Mouse (Mus musculus) C2C12 (cell line): ENCODE results near the gene Bckdk. TPM values are rescaled to one million over a fixed set of nuclear protein-coding genes. Genes with fewer than 3 reads are reported as not detected.
A peak's percentile ranks its signal among the peaks of the same experiment; 100 is the strongest.

Experiments used
- H3K27me3 ChIP-seq: one replicate; pipeline ENCODE4 v1.6.1; 2011; ENCODE audit not compliant: control insufficient read depth, insufficient read depth, insufficient read length
- H3K36me3 ChIP-seq: one replicate; pipeline ENCODE4 v1.6.1; 2011; ENCODE audit not compliant: control insufficient read depth, insufficient read depth
- H3K4me3 ChIP-seq: one replicate; pipeline ENCODE4 v1.5.1; 2011; ENCODE audit warnings: mild to moderate bottlenecking, control low read depth; ENCODE audit not compliant: poor library complexity, insufficient read depth, severe bottlenecking
- H3K79me2 ChIP-seq: one replicate; pipeline ENCODE4 v1.6.1; 2011; ENCODE audit not compliant: control insufficient read depth, insufficient read depth
- H3K79me3 ChIP-seq: one replicate; pipeline ENCODE4 v1.6.1; 2011; ENCODE audit warnings: low read depth, control low read depth
- H3ac ChIP-seq: one replicate; pipeline ENCODE3; 2011; ENCODE audit warnings: low read depth; ENCODE audit not compliant: control insufficient read depth, insufficient read length
- CEBPB ChIP-seq: IDR thresholded peaks from one replicate; pipeline ENCODE4 v1.6.1; 2011; ENCODE audit warnings: low read depth, mild to moderate bottlenecking, control low read depth, moderate library complexity
- CTCF ChIP-seq: IDR thresholded peaks from one replicate; pipeline ENCODE4 v1.5.1; 2011; ENCODE audit not compliant: control insufficient read depth, insufficient read depth, insufficient read length
- FOSL1 ChIP-seq: IDR thresholded peaks from one replicate; pipeline ENCODE4 v1.8.0; 2011; ENCODE audit warnings: mild to moderate bottlenecking, low read length; ENCODE audit not compliant: poor library complexity, insufficient read depth, severe bottlenecking
- MAX ChIP-seq: IDR thresholded peaks from one replicate; pipeline ENCODE4 v1.6.1; 2011; ENCODE audit warnings: mild to moderate bottlenecking, control low read depth
- MYOD1 ChIP-seq: IDR thresholded peaks from one replicate; pipeline ENCODE4 v1.6.1; 2011; ENCODE audit warnings: low read depth; ENCODE audit not compliant: control insufficient read depth, insufficient read length
- MYOG ChIP-seq: IDR thresholded peaks from one replicate; pipeline ENCODE4 v1.6.1; 2011; ENCODE audit not compliant: control insufficient read depth, insufficient read length; ENCODE audit errors: extremely low read depth
- USF1 ChIP-seq: IDR thresholded peaks from one replicate; pipeline ENCODE4 v1.6.1; 2011; ENCODE audit warnings: low read depth, mild to moderate bottlenecking, control low read depth, moderate library complexity
- polyA plus RNA-seq: library from polyadenylated mRNA; unstranded; fragments of >200 nt; fragmentation: generic; extraction: Trizol; gene quantifications from one replicate; pipeline ENCODE4 v1.2.1, GENCODE M21; 2012; ENCODE audit warnings: missing spikeins

Gene Bckdk
- polyA plus RNA-seq, 1 experiment = 52.4 TPM

DNA sequence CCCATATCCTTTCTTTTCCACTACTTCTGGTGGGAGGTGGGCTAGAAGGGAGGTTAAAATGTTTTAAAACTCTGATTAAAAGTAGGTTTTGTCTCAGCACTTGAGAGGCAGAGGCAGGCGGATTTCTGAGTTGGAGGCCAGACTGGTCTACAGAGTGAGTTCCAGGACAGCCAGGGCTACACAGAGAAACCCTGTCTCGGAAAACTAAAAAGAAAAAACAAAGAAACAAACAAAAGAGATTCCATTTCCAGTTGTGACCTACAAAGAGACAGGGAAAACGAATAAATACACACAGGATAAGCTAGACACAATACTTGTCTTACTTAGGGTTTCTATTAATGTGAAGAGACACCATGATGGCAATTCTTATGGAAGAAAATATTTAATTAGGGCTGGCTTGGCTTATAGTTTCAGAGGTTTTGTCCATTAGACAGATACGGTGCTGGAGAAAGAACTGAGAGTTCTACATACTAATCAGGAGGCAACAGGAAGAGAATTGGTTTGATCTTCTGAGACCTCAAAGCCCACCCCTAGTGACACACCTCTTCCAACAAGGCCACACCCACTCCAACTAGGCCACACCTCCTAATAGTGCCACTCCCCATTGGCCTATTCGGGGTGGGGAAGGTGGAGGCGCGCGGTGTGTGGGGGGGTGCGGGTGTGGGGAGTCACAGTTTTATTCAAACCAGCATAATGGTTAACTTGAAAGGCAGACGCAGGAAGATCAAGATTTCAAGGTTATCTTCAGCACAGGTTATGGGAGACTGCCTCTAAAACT is 5.5 kb upstream of the Bckdk start:
- Histone ChIP-seq H3K79me3 (no peaks in the 10 kb centered on the region), H3K4me3 (no peak overlapping the region), H3ac (no peak overlapping the region), H3K36me3 (no peaks in the 10 kb centered on the region), H3K27me3 (peaks cover 9% of the 10 kb centered on the region), H3K79me2 (no peaks in the 10 kb centered on the region)
- no peak for TF ChIP-seq MYOD1
- TF ChIP-seq MAX = no peak
- no peak for TF ChIP-seq CEBPB
- no peak for TF ChIP-seq FOSL1
- TF ChIP-seq CTCF = no peak
- no peak for TF ChIP-seq USF1
- no peak for TF ChIP-seq MYOG

DNA sequence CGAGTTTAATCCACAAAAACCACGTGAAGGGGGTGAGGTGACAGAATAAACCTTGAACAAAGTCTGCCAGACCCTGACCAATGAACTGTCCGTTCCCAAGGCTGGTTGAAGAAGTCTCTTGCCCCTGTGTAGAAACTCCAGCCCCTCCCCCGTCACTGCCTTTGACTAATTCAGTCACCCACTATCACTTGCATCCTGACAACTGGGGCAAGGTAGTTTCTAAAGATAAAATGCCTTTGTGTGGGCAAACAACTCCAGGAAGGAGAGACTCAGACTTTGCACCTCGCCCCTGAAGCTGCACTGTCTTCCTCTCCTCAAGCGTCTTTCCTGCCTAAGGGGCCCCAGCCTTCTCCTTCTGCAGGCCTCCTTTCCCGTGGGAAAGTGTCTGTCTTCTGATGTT is 3.9 kb upstream of the Bckdk start:
- Histone ChIP-seq H3K36me3 (no peaks in the 10 kb centered on the region), H3K27me3 (peaks cover 9% of the 10 kb centered on the region), H3K79me2 (peaks cover 7% of the 10 kb centered on the region), H3ac (no peak overlapping the region), H3K79me3 (peaks cover 2% of the 10 kb centered on the region), H3K4me3 (no peak overlapping the region)
- TF ChIP-seq FOSL1 (no peak), MYOG (no peak)

DNA sequence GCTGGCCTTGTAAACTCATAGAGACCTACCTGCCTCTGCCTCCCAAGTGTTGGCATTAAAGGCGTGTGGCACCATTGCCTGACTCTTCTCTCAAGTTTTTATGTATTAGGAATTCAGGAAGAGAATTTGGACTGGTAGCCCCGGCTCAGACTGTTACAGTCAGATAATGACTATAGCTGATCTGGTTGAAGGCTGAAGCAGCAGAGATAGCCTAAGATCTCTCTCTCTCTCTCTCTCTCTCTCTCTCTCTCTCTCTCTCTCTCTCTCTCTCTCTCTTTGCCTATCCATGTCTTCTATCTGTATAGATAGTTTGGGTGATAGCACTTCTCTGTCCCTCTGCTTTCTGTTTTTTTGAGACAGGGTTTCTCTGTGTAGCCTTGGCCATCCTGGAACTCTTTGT is 2.1 kb upstream of the Bckdk start:
- peaks cover 15% of the 10 kb centered on the region for H3K36me3 ChIP-seq
- peaks cover 10% of the 10 kb centered on the region for H3K79me2 ChIP-seq
- no peak overlapping the region for H3K4me3 ChIP-seq
- H3K79me3 ChIP-seq = peaks cover 2% of the 10 kb centered on the region
- H3K27me3 ChIP-seq = peaks cover 9% of the 10 kb centered on the region
- TF ChIP-seq MAX (no peak), MYOD1 (no peak), USF1 (no peak), CTCF (no peak), CEBPB (no peak), FOSL1 (no peak), MYOG (no peak)
- H3ac ChIP-seq = no peak overlapping the region

DNA sequence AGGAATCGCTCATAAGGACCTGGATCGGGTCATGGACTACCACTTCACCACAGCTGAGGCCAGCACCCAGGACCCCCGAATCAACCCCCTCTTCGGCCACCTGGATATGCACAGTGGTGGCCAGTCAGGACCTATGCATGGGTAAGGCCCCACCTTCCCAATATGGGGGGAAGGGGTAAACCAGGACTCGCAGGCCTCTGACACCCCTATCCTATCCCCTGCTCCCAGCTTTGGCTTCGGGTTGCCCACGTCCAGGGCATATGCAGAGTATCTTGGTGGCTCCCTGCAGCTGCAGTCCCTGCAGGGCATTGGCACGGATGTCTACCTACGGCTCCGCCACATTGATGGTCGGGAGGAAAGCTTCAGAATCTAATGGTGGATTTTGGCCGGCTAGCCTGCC is 4.1 kb downstream of the Bckdk start:
- peaks cover 13% of the 10 kb centered on the region for H3K79me2 ChIP-seq
- TF ChIP-seq CEBPB (no peak), MYOD1 (no peak), MAX (no peak), USF1 (no peak), CTCF (no peak), FOSL1 (no peak), MYOG (no peak)
- H3K27me3 ChIP-seq = no peaks in the 10 kb centered on the region
- peaks cover 31% of the 10 kb centered on the region for H3K36me3 ChIP-seq
- peaks cover 2% of the 10 kb centered on the region for H3K79me3 ChIP-seq
- no peak overlapping the region for H3ac ChIP-seq
- no peak overlapping the region for H3K4me3 ChIP-seq

DNA sequence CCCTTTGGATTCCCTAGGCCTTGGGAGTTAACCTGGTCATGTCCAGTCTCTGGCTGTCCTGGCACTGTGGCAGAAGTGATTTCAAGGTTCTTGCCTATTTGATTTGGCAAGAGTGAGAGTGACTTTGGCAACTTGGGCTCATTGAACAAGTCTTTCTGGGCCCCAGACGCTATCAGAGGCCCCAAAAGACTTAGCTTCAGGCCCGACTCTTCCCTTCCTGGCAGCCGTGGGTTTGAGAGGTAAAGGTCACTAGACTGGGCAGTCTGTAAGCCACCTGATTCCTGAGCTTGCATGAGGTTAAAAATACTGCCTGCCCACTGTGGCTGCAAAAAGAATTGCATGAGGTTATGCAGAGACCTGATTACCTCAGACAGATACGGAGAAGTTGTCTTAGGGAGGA is 4.8 kb downstream of the Bckdk start:
- H3K27me3 ChIP-seq = no peaks in the 10 kb centered on the region
- no peak overlapping the region for H3ac ChIP-seq
- H3K36me3 ChIP-seq = peaks cover 31% of the 10 kb centered on the region
- H3K79me3 ChIP-seq = peaks cover 2% of the 10 kb centered on the region
- no peak for TF ChIP-seq USF1
- no peak for TF ChIP-seq CEBPB
- TF ChIP-seq MAX = no peak
- no peak for TF ChIP-seq CTCF
- no peak for TF ChIP-seq MYOG
- no peak for TF ChIP-seq MYOD1
- TF ChIP-seq FOSL1 = no peak
- peaks cover 17% of the 10 kb centered on the region for H3K79me2 ChIP-seq
- H3K4me3 ChIP-seq = no peak overlapping the region

DNA sequence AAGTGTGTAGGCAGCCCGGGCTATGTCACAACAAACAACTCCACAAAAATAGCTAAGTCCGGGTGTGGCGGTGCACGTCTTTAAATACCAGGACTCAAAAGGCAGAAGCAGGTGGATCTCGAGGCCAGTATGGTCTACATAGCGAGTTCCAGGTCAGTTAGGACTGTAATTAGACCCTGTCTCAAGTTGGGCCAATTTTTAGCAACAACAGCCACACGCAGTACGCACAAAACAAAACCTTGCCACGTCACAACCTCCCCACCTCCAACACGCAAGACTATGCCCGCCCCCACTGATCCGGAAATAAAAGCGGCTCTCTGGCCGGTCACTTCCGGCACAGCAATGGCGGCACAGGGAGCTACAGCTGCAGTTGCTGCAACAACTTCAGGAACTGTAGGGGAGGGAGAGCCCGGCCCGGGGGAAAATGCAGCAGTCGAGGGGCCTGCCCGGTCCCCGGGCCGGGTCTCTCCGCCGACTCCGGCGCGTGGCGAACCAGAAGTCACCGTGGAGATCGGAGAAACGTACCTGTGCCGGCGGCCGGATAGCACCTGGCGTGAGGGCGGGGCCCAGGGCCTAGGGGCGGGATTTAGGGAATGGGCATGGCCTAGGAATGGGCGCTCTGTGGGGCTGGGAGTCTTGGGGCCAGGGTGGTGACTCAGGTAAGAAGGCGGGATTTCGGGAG is 8.4 kb downstream of the Bckdk start, which contains the start of gene Kat8:
Gene Kat8, plus strand, starts transcription at position 327 of the 682 bp plus-strand sequence.
- Histone ChIP-seq H3K27me3 (no peaks in the 10 kb centered on the region), H3K79me2 (peaks cover 7% of the 10 kb centered on the region), H3K4me3 (peak within 1 kb of the TSS; percentile 61), H3ac (peak within 1 kb of the TSS; percentile 73), H3K36me3 (peaks cover 21% of the 10 kb centered on the region), H3K79me3 (no peaks in the 10 kb centered on the region)
- TF ChIP-seq FOSL1 (no peak), CTCF (no peak), MAX (no peak), CEBPB (no peak), MYOD1 (no peak), USF1 (no peak), MYOG (no peak)
